Mouse (Mus musculus) liver, embryonic 16.5 days (tissue): Measurements from ENCODE around the gene Ccn2. TPM values are rescaled to one million over a fixed set of nuclear protein-coding genes. Genes with fewer than 3 reads are reported as not detected.
"Not testable (repeated sequence)": the region's sequence is repeated elsewhere in the genome, so short reads cannot be mapped to it uniquely, and the experiment has no call there.

ENCODE experiments used
- ATAC-seq: fragments of 200-750 bp; cut with Nextera tagmentation; 2 replicates; pipeline ENCODE4 v1.8.0; 2017; ENCODE audit warnings: low read depth, mild to moderate bottlenecking, moderate number of reproducible peaks, moderate library complexity
- H3K27ac ChIP-seq: fragments of 300-500 bp; sonication (generic); 2 replicates; pipeline ENCODE4 v1.5.1; 2014; ENCODE audit warnings: mild to moderate bottlenecking, low read length
- H3K27me3 ChIP-seq: fragments of 300-500 bp; sonication (generic); 2 replicates; pipeline ENCODE4 v1.6.1; 2014; ENCODE audit warnings: low read depth, low read length, mixed read lengths; ENCODE audit not compliant: control insufficient read depth, insufficient read depth
- H3K36me3 ChIP-seq: fragments of 300-500 bp; sonication (generic); 2 replicates; pipeline ENCODE4 v1.6.1; 2014; ENCODE audit warnings: mild to moderate bottlenecking; ENCODE audit not compliant: control insufficient read depth, insufficient read depth
- H3K4me1 ChIP-seq: fragments of 300-500 bp; sonication (generic); 2 replicates; pipeline ENCODE4 v1.6.1; 2014; ENCODE audit warnings: low read depth, low read length, mixed read lengths; ENCODE audit not compliant: control insufficient read depth
- H3K4me2 ChIP-seq: fragments of 300-500 bp; sonication (generic); 2 replicates; pipeline ENCODE4 v1.6.1; 2014; ENCODE audit warnings: low read depth, low read length, mixed read lengths
- H3K4me3 ChIP-seq: fragments of 300-500 bp; sonication (generic); 2 replicates; pipeline ENCODE4 v1.5.1; 2014; ENCODE audit warnings: low read depth, mild to moderate bottlenecking, low read length
- H3K9ac ChIP-seq: fragments of 300-500 bp; sonication (generic); 2 replicates; pipeline ENCODE4 v1.6.1; 2014; ENCODE audit warnings: low read depth, low read length
- H3K9me3 ChIP-seq: fragments of 300-500 bp; sonication (generic); replicated peaks from 2 replicates; pipeline ENCODE4 v1.6.1; 2016; ENCODE audit warnings: low read length; ENCODE audit not compliant: control insufficient read depth
- WGBS: fragments of 180-500 bp; shearing (Covaris S2); extraction: QIAGEN DNeasy Blood & Tissue Kit; methylation state at CpG from one replicate; pipeline ENCODE4 v1.1.7; 2014; ENCODE audit not compliant: insufficient replicate concordance; 5-methylcytosine and 5-hydroxymethylcytosine counted together
- polyA plus RNA-seq: library from polyadenylated mRNA; unstranded; fragments of >200 nt; fragmentation: Nextera tagmentation; extraction: Ambion mirVana; gene quantifications from 2 replicates; pipeline ENCODE4 v1.2.1, GENCODE M21; 2015

Gene Ccn2
- polyA plus RNA-seq, 1 experiment from 2014 or later, result 0.92 TPM

- no peaks in the 10 kb centered on the region for H3K36me3 ChIP-seq
- no peak overlapping the region for H3K27ac ChIP-seq
- ATAC-seq, result no peak
- no peak overlapping the region for H3K4me3 ChIP-seq
- H3K4me2 ChIP-seq, result no peak overlapping the region
- no peaks in the 10 kb centered on the region for H3K9me3 ChIP-seq
- 75% methylated on average over 6 of the region's 6 CpGs for WGBS
- no peaks in the 10 kb centered on the region for H3K27me3 ChIP-seq
- H3K9ac ChIP-seq, result no peak overlapping the region
- no peaks in the 10 kb centered on the region for H3K4me1 ChIP-seq
Measured at GRCm38 (mm10) chr10:24615799-24616198, 20.6 kb downstream of the Ccn2 start.

- not testable (repeated sequence) for H3K4me1 ChIP-seq, H3K9me3 ChIP-seq, H3K4me2 ChIP-seq, H3K9ac ChIP-seq, H3K27ac ChIP-seq, H3K36me3 ChIP-seq, ATAC-seq, H3K4me3 ChIP-seq, H3K27me3 ChIP-seq
- 54% methylated on average over 1 of the region's 1 CpGs for WGBS
Measured at GRCm38 (mm10) chr10:24616572-24616971, 21.3 kb downstream of the Ccn2 start.

GRCm38 (mm10) chr10:24621572-24621971 is 26.3 kb downstream of the Ccn2 start:
- WGBS, result 23% methylated on average over 9 of the region's 9 CpGs
- no peak overlapping the region for H3K4me3 ChIP-seq
- no peaks in the 10 kb centered on the region for H3K4me1 ChIP-seq
- H3K36me3 ChIP-seq, result no peaks in the 10 kb centered on the region
- no peak overlapping the region for H3K4me2 ChIP-seq
- no peak overlapping the region for H3K9ac ChIP-seq
- H3K27me3 ChIP-seq, result no peaks in the 10 kb centered on the region
- ATAC-seq, result no peak
- no peaks in the 10 kb centered on the region for H3K9me3 ChIP-seq
- no peak overlapping the region for H3K27ac ChIP-seq

- no peaks in the 10 kb centered on the region for H3K9me3 ChIP-seq
- no peak overlapping the region for H3K27ac ChIP-seq
- WGBS, result 14% methylated on average over 7 of the region's 7 CpGs
- no peak overlapping the region for H3K4me3 ChIP-seq
- no peaks in the 10 kb centered on the region for H3K27me3 ChIP-seq
- H3K4me2 ChIP-seq, result no peak overlapping the region
- ATAC-seq, result no peak
- no peak overlapping the region for H3K9ac ChIP-seq
- H3K36me3 ChIP-seq, result no peaks in the 10 kb centered on the region
- H3K4me1 ChIP-seq, result no peaks in the 10 kb centered on the region
Measured at GRCm38 (mm10) chr10:24622586-24622985, 27.3 kb downstream of the Ccn2 start.

GRCm38 (mm10) chr10:24625060-24625701 is 29.9 kb downstream of the Ccn2 start:
- Histone ChIP-seq H3K4me2 (no peak overlapping the region), H3K4me3 (no peak overlapping the region), H3K9ac (no peak overlapping the region), H3K27ac (no peak overlapping the region), H3K9me3 (no peaks in the 10 kb centered on the region), H3K36me3 (no peaks in the 10 kb centered on the region), H3K27me3 (no peaks in the 10 kb centered on the region), H3K4me1 (no peaks in the 10 kb centered on the region; the same call in 1 of the 2 replicates)
- ATAC-seq, result no peak
- 34% methylated on average over 24 of the region's 24 CpGs for WGBS

- no peaks in the 10 kb centered on the region for H3K9me3 ChIP-seq
- H3K27me3 ChIP-seq, result no peaks in the 10 kb centered on the region
- no peak overlapping the region for H3K27ac ChIP-seq
- H3K4me3 ChIP-seq, result no peak overlapping the region
- no peaks in the 10 kb centered on the region for H3K36me3 ChIP-seq
- H3K4me1 ChIP-seq, result no peaks in the 10 kb centered on the region; the same call in none of the 2 replicates
- no peak overlapping the region for H3K4me2 ChIP-seq
- 71% methylated on average over 12 of the region's 12 CpGs for WGBS
- no peak for ATAC-seq
- no peak overlapping the region for H3K9ac ChIP-seq
Measured at GRCm38 (mm10) chr10:24627262-24627661, 32.0 kb downstream of the Ccn2 start.

GRCm38 (mm10) chr10:24628466-24628865 is 33.2 kb downstream of the Ccn2 start:
- H3K27me3 ChIP-seq, result no peaks in the 10 kb centered on the region
- no peak overlapping the region for H3K9ac ChIP-seq
- H3K4me1 ChIP-seq, result no peaks in the 10 kb centered on the region; the same call in none of the 2 replicates
- ATAC-seq, result no peak
- H3K27ac ChIP-seq, result no peak overlapping the region
- WGBS, result 60% methylated on average over 9 of the region's 9 CpGs
- no peaks in the 10 kb centered on the region for H3K9me3 ChIP-seq
- no peak overlapping the region for H3K4me2 ChIP-seq
- H3K4me3 ChIP-seq, result no peak overlapping the region
- no peaks in the 10 kb centered on the region for H3K36me3 ChIP-seq

GRCm38 (mm10) chr10:24629086-24629720 is 34.0 kb downstream of the Ccn2 start:
- peak overlapping the region; percentile 29; the same call in 1 of the 2 replicates for H3K27ac ChIP-seq
- H3K4me1 ChIP-seq, result no peaks in the 10 kb centered on the region; the same call in none of the 2 replicates
- WGBS, result 28% methylated on average over 9 of the region's 9 CpGs
- no peak overlapping the region for H3K9ac ChIP-seq
- H3K27me3 ChIP-seq, result no peaks in the 10 kb centered on the region
- no peaks in the 10 kb centered on the region for H3K36me3 ChIP-seq
- no peak overlapping the region for H3K4me3 ChIP-seq
- no peak overlapping the region for H3K4me2 ChIP-seq
- no peaks in the 10 kb centered on the region for H3K9me3 ChIP-seq
- peak; percentile 61 for ATAC-seq

- Histone ChIP-seq H3K4me1 (peaks cover 5% of the 10 kb centered on the region), H3K9me3 (no peaks in the 10 kb centered on the region), H3K27ac (no peak overlapping the region), H3K27me3 (no peaks in the 10 kb centered on the region), H3K36me3 (no peaks in the 10 kb centered on the region), H3K4me3 (no peak overlapping the region), H3K4me2 (no peak overlapping the region), H3K9ac (no peak overlapping the region)
- no peak for ATAC-seq
- 24% methylated on average over 18 of the region's 18 CpGs for WGBS
Measured at GRCm38 (mm10) chr10:24630469-24631081, 35.3 kb downstream of the Ccn2 start.
